Mouse (Mus musculus) embryonic facial prominence, embryonic 15.5 days (tissue): Measurements from ENCODE around the gene Cela1. TPM values are rescaled to one million over a fixed set of nuclear protein-coding genes. Genes with fewer than 3 reads are reported as not detected.

Experiments used
- ATAC-seq: fragments of 200-750 bp; cut with Nextera tagmentation; 2 replicates; pipeline ENCODE4 v1.8.0; 2017; ENCODE audit warnings: low read depth, moderate TSS enrichment; ENCODE audit not compliant: insufficient number of reproducible peaks, low FRiP score, low TSS enrichment
- H3K27ac ChIP-seq: fragments of 300-500 bp; sonication (generic); replicated peaks from 2 replicates; pipeline ENCODE4 v1.5.1; 2015; ENCODE audit warnings: mild to moderate bottlenecking, inconsistent platforms
- H3K27me3 ChIP-seq: fragments of 300-500 bp; sonication (generic); 2 replicates; pipeline ENCODE4 v1.6.1; 2015; ENCODE audit warnings: inconsistent platforms
- H3K36me3 ChIP-seq: fragments of 300-500 bp; sonication (generic); 2 replicates; pipeline ENCODE4 v1.6.1; 2015; ENCODE audit warnings: mild to moderate bottlenecking, inconsistent platforms
- H3K4me1 ChIP-seq: fragments of 300-500 bp; sonication (generic); 2 replicates; pipeline ENCODE4 v1.6.1; 2015; ENCODE audit warnings: inconsistent platforms
- H3K4me2 ChIP-seq: fragments of 300-500 bp; sonication (generic); replicated peaks from 2 replicates; pipeline ENCODE4 v1.6.1; 2015; ENCODE audit warnings: mild to moderate bottlenecking, inconsistent platforms
- H3K4me3 ChIP-seq: fragments of 300-500 bp; sonication (generic); replicated peaks from 2 replicates; pipeline ENCODE4 v1.5.1; 2015; ENCODE audit warnings: mild to moderate bottlenecking, inconsistent platforms
- H3K9ac ChIP-seq: fragments of 300-500 bp; sonication (generic); 2 replicates; pipeline ENCODE4 v1.6.1; 2015; ENCODE audit warnings: inconsistent platforms
- H3K9me3 ChIP-seq: fragments of 300-500 bp; sonication (generic); replicated peaks from 2 replicates; pipeline ENCODE4 v1.6.1; 2016; ENCODE audit warnings: inconsistent platforms
- WGBS: fragments of 180-500 bp; shearing (Covaris S2); methylation state at CpG from one replicate; pipeline ENCODE4 v1.1.7; 2015; 5-methylcytosine and 5-hydroxymethylcytosine counted together
- polyA plus RNA-seq: library from polyadenylated mRNA; unstranded; fragments of >200 nt; fragmentation: Nextera tagmentation; extraction: Ambion mirVana; gene quantifications from 2 replicates; pipeline ENCODE4 v1.2.1, GENCODE M21; 2015

Gene Cela1
- polyA plus RNA-seq, 1 experiment from 2014 or later = 5.3 TPM

GRCm38 (mm10) chr15:100684450-100684849, 3.3 kb downstream of the Cela1 start:
- ATAC-seq = no peak
- WGBS = 57% methylated on average over 10 of the region's 10 CpGs

DNA sequence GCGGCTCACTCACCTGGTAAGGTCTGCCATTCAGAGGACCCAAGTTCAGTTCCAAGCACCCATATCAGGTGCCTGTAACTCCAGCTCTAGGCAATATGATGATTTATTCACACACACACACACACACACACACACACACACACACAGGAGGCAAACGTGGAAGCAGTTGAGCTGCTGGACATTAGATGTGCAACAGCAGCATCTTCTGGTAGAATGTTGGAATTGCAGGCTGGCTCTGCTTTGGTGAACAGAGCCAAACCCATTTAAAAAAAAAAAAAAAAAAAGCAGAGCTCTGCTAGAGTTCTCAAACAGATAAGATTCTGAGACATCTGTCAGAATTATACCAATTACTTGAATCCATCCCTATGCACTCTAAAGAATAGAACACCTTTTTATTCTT, 4.7 kb downstream of the Cela1 start:
- Histone ChIP-seq H3K4me2 (no peak overlapping the region), H3K4me3 (no peak overlapping the region), H3K9ac (no peak overlapping the region), H3K27ac (no peak overlapping the region), H3K36me3 (no peaks in the 10 kb centered on the region), H3K27me3 (peaks cover 4% of the 10 kb centered on the region; the same call in 1 of the 2 replicates), H3K9me3 (no peaks in the 10 kb centered on the region), H3K4me1 (peaks cover 7% of the 10 kb centered on the region; the same call in 1 of the 2 replicates)
- 47% methylated on average over 2 of the region's 2 CpGs for WGBS
- no peak for ATAC-seq

More at GRCm38 (mm10) chr15:100684450-100684849, 3.3 kb downstream of the Cela1 start:
- Histone ChIP-seq H3K4me3 (no peak overlapping the region), H3K36me3 (no peaks in the 10 kb centered on the region), H3K9ac (no peak overlapping the region), H3K27ac (no peak overlapping the region), H3K9me3 (no peaks in the 10 kb centered on the region), H3K4me1 (peaks cover 7% of the 10 kb centered on the region; the same call in 1 of the 2 replicates), H3K27me3 (peaks cover 4% of the 10 kb centered on the region; the same call in 1 of the 2 replicates), H3K4me2 (no peak overlapping the region)

DNA sequence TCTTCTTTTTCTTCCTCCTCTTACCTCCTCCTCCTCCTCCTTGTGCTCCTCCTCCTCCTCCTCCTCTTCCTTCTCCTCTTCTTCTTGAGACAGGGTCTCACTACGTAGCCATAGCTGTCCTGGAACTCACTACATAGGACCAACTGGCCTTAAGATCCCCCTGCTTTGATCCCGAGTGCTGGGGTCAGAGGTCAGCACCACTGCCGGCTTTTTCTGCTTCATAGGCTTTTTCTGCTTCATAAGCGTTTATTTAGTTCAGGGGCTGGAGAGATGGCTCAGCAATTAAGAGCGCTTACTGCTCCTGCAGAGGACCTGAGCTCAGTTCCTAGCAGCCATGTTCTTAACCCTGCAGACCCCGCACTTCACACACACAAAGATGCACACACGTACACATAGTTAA, 6.0 kb downstream of the Cela1 start:
- Histone ChIP-seq H3K4me1 (no peaks in the 10 kb centered on the region), H3K4me3 (no peak overlapping the region), H3K9ac (no peak overlapping the region), H3K36me3 (no peaks in the 10 kb centered on the region), H3K4me2 (no peak overlapping the region), H3K9me3 (no peaks in the 10 kb centered on the region), H3K27ac (no peak overlapping the region), H3K27me3 (peaks cover 4% of the 10 kb centered on the region; the same call in 1 of the 2 replicates)
- ATAC-seq = no peak
- WGBS = 34% methylated on average over 7 of the region's 7 CpGs

DNA sequence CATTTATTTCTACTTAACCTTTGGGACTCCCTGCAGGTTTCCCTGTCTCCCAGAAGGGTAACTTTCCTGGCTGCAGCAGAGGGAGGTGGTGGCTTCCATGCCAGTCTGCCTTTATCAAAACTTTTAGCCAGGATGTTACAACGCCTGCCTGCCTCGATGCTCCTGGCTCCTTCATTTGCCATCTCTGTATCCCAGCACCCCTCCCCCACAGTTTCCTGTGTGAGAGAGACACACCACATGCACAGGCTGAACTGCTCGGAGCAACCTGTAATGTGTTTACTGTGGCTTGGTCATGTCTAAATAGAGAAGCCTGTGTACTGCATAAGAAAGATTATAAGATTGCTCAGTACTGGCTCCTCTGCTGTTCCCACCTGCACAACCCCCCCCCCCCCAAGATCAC, 7.3 kb downstream of the Cela1 start:
- H3K9me3 ChIP-seq = no peaks in the 10 kb centered on the region
- no peak overlapping the region for H3K4me3 ChIP-seq
- peaks cover 4% of the 10 kb centered on the region; the same call in 1 of the 2 replicates for H3K27me3 ChIP-seq
- H3K9ac ChIP-seq = no peak overlapping the region
- ATAC-seq = no peak
- 37% methylated on average over 3 of the region's 3 CpGs for WGBS
- H3K36me3 ChIP-seq = no peaks in the 10 kb centered on the region
- no peaks in the 10 kb centered on the region for H3K4me1 ChIP-seq
- H3K4me2 ChIP-seq = no peak overlapping the region
- H3K27ac ChIP-seq = no peak overlapping the region

DNA sequence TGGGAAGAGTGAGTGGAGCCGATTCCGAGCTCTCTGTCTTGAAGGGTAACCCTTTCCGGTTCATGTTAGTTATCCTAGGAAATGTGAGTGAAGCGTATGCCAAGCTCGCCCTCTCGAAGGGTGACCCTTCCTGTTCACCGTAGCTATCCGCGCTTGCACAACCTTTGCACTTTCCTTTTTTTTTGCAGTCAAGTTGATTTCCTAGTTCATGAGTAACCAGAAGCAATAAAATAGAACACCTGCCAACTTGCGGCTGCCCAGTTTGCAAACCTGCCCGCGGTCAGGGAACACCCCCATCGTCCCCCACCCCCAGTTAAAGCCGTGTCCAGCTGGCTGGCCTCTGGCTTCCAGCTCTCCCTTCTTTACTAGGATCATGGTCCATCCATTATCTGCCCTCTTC, 8.7 kb downstream of the Cela1 start:
- Histone ChIP-seq H3K27me3 (no peaks in the 10 kb centered on the region), H3K9ac (no peak overlapping the region), H3K9me3 (no peaks in the 10 kb centered on the region), H3K4me3 (no peak overlapping the region), H3K4me1 (no peaks in the 10 kb centered on the region), H3K36me3 (no peaks in the 10 kb centered on the region), H3K27ac (no peak overlapping the region), H3K4me2 (no peak overlapping the region)
- ATAC-seq = no peak
- WGBS = 91% methylated on average over 14 of the region's 14 CpGs

GRCm38 (mm10) chr15:100678581-100678980, 9.1 kb downstream of the Cela1 start:
- ATAC-seq = no peak

GRCm38 (mm10) chr15:100677675-100678074, 10.0 kb downstream of the Cela1 start:
- WGBS = 87% methylated on average over 8 of the region's 8 CpGs
- H3K36me3 ChIP-seq = no peaks in the 10 kb centered on the region
- H3K4me2 ChIP-seq = no peak overlapping the region
- H3K4me3 ChIP-seq = no peak overlapping the region
- H3K9ac ChIP-seq = no peak overlapping the region
- no peaks in the 10 kb centered on the region for H3K4me1 ChIP-seq
- H3K27ac ChIP-seq = no peak overlapping the region
- no peak for ATAC-seq
- H3K27me3 ChIP-seq = no peaks in the 10 kb centered on the region
- no peaks in the 10 kb centered on the region for H3K9me3 ChIP-seq

More at GRCm38 (mm10) chr15:100678581-100678980, 9.1 kb downstream of the Cela1 start:
- no peaks in the 10 kb centered on the region for H3K36me3 ChIP-seq
- no peak overlapping the region for H3K4me3 ChIP-seq
- no peaks in the 10 kb centered on the region for H3K4me1 ChIP-seq
- H3K9me3 ChIP-seq = no peaks in the 10 kb centered on the region
- H3K27me3 ChIP-seq = no peaks in the 10 kb centered on the region
- 61% methylated on average over 12 of the region's 12 CpGs for WGBS
- H3K4me2 ChIP-seq = no peak overlapping the region
- H3K9ac ChIP-seq = no peak overlapping the region
- H3K27ac ChIP-seq = no peak overlapping the region

GRCm38 (mm10) chr15:100676521-100676920, 11.2 kb downstream of the Cela1 start:
- no peaks in the 10 kb centered on the region for H3K4me1 ChIP-seq
- no peaks in the 10 kb centered on the region for H3K36me3 ChIP-seq
- no peak overlapping the region for H3K4me2 ChIP-seq
- no peaks in the 10 kb centered on the region for H3K9me3 ChIP-seq
- H3K27me3 ChIP-seq = no peaks in the 10 kb centered on the region
- no peak overlapping the region for H3K4me3 ChIP-seq
- WGBS = 87% methylated on average over 1 of the region's 1 CpGs
- H3K27ac ChIP-seq = no peak overlapping the region
- H3K9ac ChIP-seq = no peak overlapping the region
- ATAC-seq = no peak

- Histone ChIP-seq H3K27me3 (no peaks in the 10 kb centered on the region), H3K36me3 (no peaks in the 10 kb centered on the region), H3K4me1 (no peaks in the 10 kb centered on the region), H3K9ac (no peak overlapping the region), H3K9me3 (no peaks in the 10 kb centered on the region), H3K4me2 (no peak overlapping the region), H3K27ac (no peak overlapping the region), H3K4me3 (no peak overlapping the region)
- 58% methylated on average over 3 of the region's 3 CpGs for WGBS
- no peak for ATAC-seq
Measured at GRCm38 (mm10) chr15:100675486-100675885, 12.2 kb downstream of the Cela1 start.

GRCm38 (mm10) chr15:100674566-100674965, 13.2 kb downstream of the Cela1 start:
- H3K9ac ChIP-seq = no peak overlapping the region
- H3K9me3 ChIP-seq = no peaks in the 10 kb centered on the region
- 85% methylated on average over 10 of the region's 10 CpGs for WGBS
- H3K27me3 ChIP-seq = no peaks in the 10 kb centered on the region
- no peak overlapping the region for H3K4me2 ChIP-seq
- no peak overlapping the region for H3K27ac ChIP-seq
- H3K36me3 ChIP-seq = no peaks in the 10 kb centered on the region
- ATAC-seq = no peak
- no peaks in the 10 kb centered on the region for H3K4me1 ChIP-seq
- H3K4me3 ChIP-seq = no peak overlapping the region

- Histone ChIP-seq H3K4me1 (no peaks in the 10 kb centered on the region), H3K27ac (no peak overlapping the region), H3K9ac (no peak overlapping the region), H3K27me3 (no peaks in the 10 kb centered on the region), H3K36me3 (no peaks in the 10 kb centered on the region), H3K9me3 (no peaks in the 10 kb centered on the region), H3K4me3 (no peak overlapping the region), H3K4me2 (no peak overlapping the region)
- no peak for ATAC-seq
- WGBS = 45% methylated on average over 12 of the region's 12 CpGs
Measured at GRCm38 (mm10) chr15:100673585-100674391, 13.9 kb downstream of the Cela1 start.

- H3K27me3 ChIP-seq = no peaks in the 10 kb centered on the region
- no peak overlapping the region for H3K27ac ChIP-seq
- WGBS = 73% methylated on average over 5 of the region's 5 CpGs
- H3K4me2 ChIP-seq = no peak overlapping the region
- no peaks in the 10 kb centered on the region for H3K9me3 ChIP-seq
- no peaks in the 10 kb centered on the region for H3K36me3 ChIP-seq
- no peak overlapping the region for H3K4me3 ChIP-seq
- H3K9ac ChIP-seq = no peak overlapping the region
- ATAC-seq = no peak
- H3K4me1 ChIP-seq = 0 out of 2 replicates have a peak, but pooled peaks cover 4% of the 10 kb centered on the region
Measured at GRCm38 (mm10) chr15:100670833-100671232, 16.9 kb downstream of the Cela1 start.
